Mouse (Mus musculus) small intestine, adult 2 months (tissue): ENCODE measurements around the gene Gabra2. TPM values are rescaled to one million over a fixed set of nuclear protein-coding genes. Genes with fewer than 3 reads are reported as not detected.

Source experiments
- H3K27ac ChIP-seq: fragments of 200-500 bp; 2 replicates; pipeline ENCODE4 v1.5.1; 2012; ENCODE audit warnings: low read depth, low read length, control low read depth, inconsistent platforms; ENCODE audit not compliant: insufficient read depth
- H3K27me3 ChIP-seq: fragments of 200-500 bp; 2 replicates; pipeline ENCODE4 v1.6.1; 2012; ENCODE audit warnings: mild to moderate bottlenecking, moderate library complexity, low read length, inconsistent platforms; ENCODE audit not compliant: control insufficient read depth, insufficient read depth
- H3K36me3 ChIP-seq: fragments of 200-500 bp; 2 replicates; pipeline ENCODE4 v1.6.1; 2012; ENCODE audit warnings: mild to moderate bottlenecking, low read length, control low read depth, inconsistent platforms; ENCODE audit not compliant: control insufficient read depth, insufficient read depth
- H3K4me1 ChIP-seq: fragments of 200-500 bp; 2 replicates; pipeline ENCODE4 v1.6.1; 2012; ENCODE audit warnings: low read length, inconsistent platforms, mixed read lengths; ENCODE audit not compliant: control insufficient read depth, insufficient read depth, insufficient read length
- H3K4me3 ChIP-seq: fragments of 200-500 bp; 2 replicates; pipeline ENCODE4 v1.5.1; 2012; ENCODE audit warnings: low read depth, mild to moderate bottlenecking, control low read depth, inconsistent platforms, low read length, moderate library complexity
- CTCF ChIP-seq: fragments of 200-500 bp; IDR thresholded peaks from 2 replicates; pipeline ENCODE4 v1.5.1; 2012; ENCODE audit warnings: low read depth, mild to moderate bottlenecking, control low read depth, inconsistent platforms, low read length, moderate library complexity, mixed read lengths; ENCODE audit not compliant: insufficient replicate concordance, insufficient read length; ENCODE audit errors: extremely low read depth
- POLR2A ChIP-seq: fragments of 200-500 bp; IDR thresholded peaks from 2 replicates; pipeline ENCODE4 v1.6.1; 2012; ENCODE audit warnings: low read depth, mild to moderate bottlenecking, control low read depth, inconsistent platforms, low read length, moderate library complexity
- WGBS: fragments of 180-500 bp; shearing (Covaris S2); methylation state at CpG from one replicate; pipeline ENCODE4 v1.1.7; 2018; 5-methylcytosine and 5-hydroxymethylcytosine counted together
- polyA plus RNA-seq: library from polyadenylated mRNA; depleted of rRNA; stranded (reverse); fragments of >200 nt; gene quantifications from 2 replicates; pipeline ENCODE4 v1.2.3, GENCODE M21; 2012

The Gabra2 gene
- polyA plus RNA-seq, 1 experiment = not detected

- no peak for TF ChIP-seq CTCF
- TF ChIP-seq POLR2A = no peak
- H3K27me3 ChIP-seq = no peaks in the 10 kb centered on the region
- no peak overlapping the region for H3K27ac ChIP-seq
- H3K4me3 ChIP-seq = no peak overlapping the region
- no peaks in the 10 kb centered on the region for H3K36me3 ChIP-seq
- WGBS = 58% methylated on average over 2 of the region's 2 CpGs
- H3K4me1 ChIP-seq = no peaks in the 10 kb centered on the region
Measured at GRCm38 (mm10) chr5:71011271-71011670, 84.4 kb downstream of the Gabra2 start.

GRCm38 (mm10) chr5:71010797-71011196 is 84.9 kb downstream of the Gabra2 start:
- Histone ChIP-seq H3K4me1 (no peaks in the 10 kb centered on the region), H3K27ac (no peak overlapping the region), H3K27me3 (no peaks in the 10 kb centered on the region), H3K4me3 (no peak overlapping the region), H3K36me3 (no peaks in the 10 kb centered on the region)
- WGBS = 87% methylated on average over 3 of the region's 3 CpGs
- no peak for TF ChIP-seq POLR2A
- TF ChIP-seq CTCF = no peak

GRCm38 (mm10) chr5:70995617-70996325 is 99.9 kb downstream of the Gabra2 start:
- H3K4me1 ChIP-seq = no peaks in the 10 kb centered on the region
- 78% methylated on average over 13 of the region's 13 CpGs for WGBS
- no peak for TF ChIP-seq POLR2A
- no peak overlapping the region for H3K4me3 ChIP-seq
- no peaks in the 10 kb centered on the region for H3K36me3 ChIP-seq
- no peak overlapping the region for H3K27ac ChIP-seq
- no peaks in the 10 kb centered on the region for H3K27me3 ChIP-seq

GRCm38 (mm10) chr5:70993281-70993680 is 102.4 kb downstream of the Gabra2 start:
- TF ChIP-seq POLR2A (no peak), CTCF (no peak)
- Histone ChIP-seq H3K36me3 (no peaks in the 10 kb centered on the region), H3K27me3 (no peaks in the 10 kb centered on the region), H3K4me3 (no peak overlapping the region), H3K27ac (no peak overlapping the region), H3K4me1 (no peaks in the 10 kb centered on the region)
- WGBS = 50% methylated on average over 2 of the region's 2 CpGs

GRCm38 (mm10) chr5:70990891-70991290 is 104.8 kb downstream of the Gabra2 start:
- TF ChIP-seq POLR2A = no peak
- no peak for TF ChIP-seq CTCF
- no peak overlapping the region for H3K27ac ChIP-seq
- no peaks in the 10 kb centered on the region for H3K4me1 ChIP-seq
- 81% methylated on average over 3 of the region's 3 CpGs for WGBS
- no peaks in the 10 kb centered on the region for H3K27me3 ChIP-seq
- H3K36me3 ChIP-seq = no peaks in the 10 kb centered on the region
- no peak overlapping the region for H3K4me3 ChIP-seq
